Comparison of ENCODE assay signal across 16 mouse cellular contexts in the genomic region with DNA sequence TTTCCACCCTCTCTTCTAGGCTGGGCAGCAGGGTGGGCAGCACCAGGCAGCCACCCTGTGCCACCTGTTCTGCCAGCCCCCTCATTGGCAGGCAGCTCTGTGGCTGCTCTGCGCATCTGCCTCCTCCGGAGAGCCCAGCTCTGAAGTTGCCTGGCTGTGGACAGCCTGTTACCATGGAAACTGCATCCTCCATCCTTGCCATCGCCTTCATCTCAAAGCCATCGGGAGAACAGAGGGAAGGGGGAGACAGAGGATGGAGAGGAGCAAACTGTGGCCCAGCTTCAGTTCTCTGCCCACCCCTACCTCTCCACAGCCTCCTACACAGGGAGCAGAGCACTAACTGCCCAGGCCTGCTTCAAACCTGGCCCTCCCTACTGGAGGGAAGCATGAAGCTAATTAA. TPM values are rescaled to one million over a fixed set of nuclear protein-coding genes. Genes with fewer than 3 reads are reported as not detected.
DNase-seq lines count a peak whose midpoint lies in the region; ATAC-seq lines count a peak whose summit lies in the region.
"Had no signal": no experiment of that assay in that cellular context is flagged by ENCODE, and none has a peak within 500 bp of the region (broad histone marks: within the 10 kb centered on the region; RNA-seq: fewer than 3 reads in every experiment).

No protein-coding gene starts in this region.

- peak; percentile 92 for ATAC-seq in midbrain, embryonic 15.5 days (replicated peaks)
- ATAC-seq: intestine, embryonic 16.5 days had no signal

- no peaks in the 10 kb centered on the region for H3K9me3 ChIP-seq in midbrain, embryonic 15.5 days
- H3K9me3 ChIP-seq: embryonic facial prominence, embryonic 15.5 days; heart, embryonic 10.5 days; limb, embryonic 10.5 days had no signal

- peak; percentile 96 for DNase-seq in brain, adult 2 months (ENCODE audit: low read depth, low spot score)
- peak; percentile 85 for DNase-seq in frontal cortex, adult 2 months (ENCODE audit: extremely low spot score in 1 of 2, low spot score in 1 of 2)
- peak; percentile 38 to 60 for DNase-seq in layer of hippocampus, postnatal 10 days (ENCODE audit: low spot score in 2 of 2)
- no peak for DNase-seq in urinary bladder, postnatal 4 days (ENCODE audit: low spot score in 2 of 2)
- no peak for DNase-seq in lung, adult 18-20 months
- DNase-seq in urinary bladder, postnatal 36 days (ENCODE audit: low spot score in 2 of 2), result no peak
- DNase-seq in embryo, embryonic 9.5 days (ENCODE audit: extremely low spot score), result no peak
- DNase-seq: cerebellum, adult 11 months; lung, postnatal 10 days; thymus, adult 2 months had no signal

- peaks cover 32% of the 10 kb centered on the region for H3K4me1 ChIP-seq in midbrain, embryonic 15.5 days
- H3K4me1 ChIP-seq: embryonic facial prominence, embryonic 15.5 days had no signal

- H3K36me3 ChIP-seq in midbrain, embryonic 15.5 days (replicated peaks), result no peaks in the 10 kb centered on the region; the same call in 1 of the 2 replicates

- H3K27me3 ChIP-seq in midbrain, embryonic 15.5 days (replicated peaks), result no peaks in the 10 kb centered on the region
- H3K27me3 ChIP-seq: CH12.LX; embryonic facial prominence, embryonic 15.5 days had no signal

- no peak overlapping the region for H3K4me3 ChIP-seq in midbrain, embryonic 15.5 days
- H3K4me3 ChIP-seq: embryonic facial prominence, embryonic 15.5 days; heart, embryonic 10.5 days; limb, embryonic 10.5 days had no signal

- H3K9ac ChIP-seq in midbrain, embryonic 15.5 days, result no peak overlapping the region
- H3K9ac ChIP-seq: embryonic facial prominence, embryonic 15.5 days had no signal

- H3K27ac ChIP-seq in midbrain, embryonic 15.5 days, result peak overlapping the region; percentile 83
- H3K27ac ChIP-seq: embryonic facial prominence, embryonic 15.5 days; heart, embryonic 10.5 days; limb, embryonic 10.5 days had no signal

- H3K4me2 ChIP-seq in midbrain, embryonic 15.5 days, result 0 out of 2 replicates have a peak overlapping the region, but pooled peaks have one; percentile 11
- H3K4me2 ChIP-seq: embryonic facial prominence, embryonic 15.5 days had no signal

- 7% methylated on average over 4 of the region's 4 CpGs for WGBS in midbrain, embryonic 15.5 days

RNA-seq across cellular contexts. Expression of gene Grm2, which starts 8.6 kb away (rescaled TPM):
- 73.5 and 78.2 TPM in 2 replicates for polyA plus RNA-seq in frontal cortex, adult 2 months (2012; rRNA removed)
- 10 to 100 TPM; 37.1 to 38.3 TPM for total RNA-seq in layer of hippocampus, postnatal 10 days (2021)
- polyA plus RNA-seq in midbrain, embryonic 15.5 days (2015; fragmentation: Nextera tagmentation; extraction: Ambion mirVana), result 17.8 and 19.3 TPM in 2 replicates
- total RNA-seq: CH12.LX had no signal
- polyA plus RNA-seq: embryonic facial prominence, embryonic 15.5 days; intestine, embryonic 16.5 days; limb, embryonic 10.5 days had no signal

RNA-seq across cellular contexts. Expression of gene Tex264, which starts 21.3 kb away (rescaled TPM):
- 96.7 and 104 TPM in 2 replicates for polyA plus RNA-seq in frontal cortex, adult 2 months (2012; rRNA removed)
- total RNA-seq in layer of hippocampus, postnatal 10 days (2021), result 10 to 100 TPM; 85.3 to 91.6 TPM
- polyA plus RNA-seq in midbrain, embryonic 15.5 days (2015; fragmentation: Nextera tagmentation; extraction: Ambion mirVana), result 63.2 and 67.7 TPM in 2 replicates

RNA-seq across cellular contexts. Expression of gene Iqcf6, which starts 38.1 kb away (rescaled TPM):
- not detected in 2 replicates for polyA plus RNA-seq in frontal cortex, adult 2 months (2012; rRNA removed)
- not detected for total RNA-seq in layer of hippocampus, postnatal 10 days (2021)
- polyA plus RNA-seq in midbrain, embryonic 15.5 days (2015; fragmentation: Nextera tagmentation; extraction: Ambion mirVana), result not detected in 2 replicates
- total RNA-seq: CH12.LX had no signal
- polyA plus RNA-seq: embryonic facial prominence, embryonic 15.5 days; heart, embryonic 10.5 days; intestine, embryonic 16.5 days; limb, embryonic 10.5 days; thymus, adult 2 months had no signal

Comparison
In these comparisons a context has a peak if more than half of its experiments do, and no peak if none do; other contexts are left out.
1. DNase-seq: peak in brain, adult 2 months (single experiment), frontal cortex, adult 2 months (2 of 2) and layer of hippocampus, postnatal 10 days (2 of 2); none in urinary bladder, postnatal 4 days (0 of 2), lung, adult 18-20 months (0 of 2), urinary bladder, postnatal 36 days (0 of 2) and embryo, embryonic 9.5 days (single experiment).